Mouse (Mus musculus) liver, postnatal 0 days (tissue): ENCODE data around the gene Zfp207.

Experiments used
- CTCF ChIP-seq: sonication (generic); IDR thresholded peaks from 2 replicates; pipeline ENCODE4 v1.5.1; 2016; ENCODE audit warnings: antibody characterized with exemption, low read depth
- EP300 ChIP-seq: IDR thresholded peaks from 2 replicates; pipeline ENCODE4 v1.6.1; 2016; ENCODE audit warnings: antibody characterized with exemption, low read depth, mild to moderate bottlenecking

DNA sequence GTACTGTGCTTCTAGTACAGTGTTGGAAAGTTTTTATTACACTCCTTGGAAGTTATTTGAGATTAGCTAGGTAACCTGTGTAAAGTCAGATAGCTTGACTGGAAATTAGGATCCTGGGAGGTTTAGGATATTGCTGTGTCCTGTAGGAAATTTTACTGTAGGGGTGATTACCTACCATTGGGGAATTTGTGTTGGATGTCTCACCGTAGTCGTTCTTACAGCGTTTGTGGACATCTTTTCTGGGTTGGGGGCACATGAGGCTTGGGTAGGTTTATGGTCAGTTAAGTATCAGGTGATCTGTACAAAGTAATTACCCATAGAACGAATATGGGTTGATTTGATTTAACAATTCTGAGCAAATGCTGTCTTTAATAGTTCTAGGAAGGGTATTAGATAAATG, 13.5 kb downstream of the Zfp207 start:
- TF ChIP-seq CTCF, result no peak
- TF ChIP-seq EP300, result no peak
